In the genomic region with DNA sequence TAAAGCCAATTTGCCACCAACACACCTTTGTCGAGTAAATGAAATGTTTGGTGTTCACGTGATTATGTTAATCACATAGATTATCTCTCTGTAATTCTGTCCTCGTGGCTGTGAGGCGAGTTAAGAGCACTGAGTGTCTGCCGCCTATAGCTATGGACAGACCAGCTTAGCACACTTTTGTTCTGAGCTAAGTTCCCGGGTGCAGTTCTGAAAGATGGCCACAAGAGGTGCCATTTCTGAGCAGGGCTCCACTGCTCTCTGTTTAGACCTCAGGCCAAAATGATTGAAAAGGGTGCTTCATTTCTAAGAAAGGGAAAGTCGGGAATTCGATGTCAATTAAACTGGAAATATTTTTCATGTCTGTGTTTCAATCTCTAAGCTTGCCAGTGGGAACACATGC, we compare ENCODE assay signal across 8 mouse cellular contexts.
DNase-seq lines count a peak whose midpoint lies in the region; ATAC-seq and TF ChIP-seq lines count a peak whose summit lies in the region.

No protein-coding gene starts in this region.

- H3K4me2 ChIP-seq in forebrain, embryonic 15.5 days (replicated peaks), result no peak overlapping the region

- intact Hi-C loops in left cerebral cortex, adult 2 months (cut with DNase I), result loop anchor here (10.0 kb wide), 2 partner anchors 543 to 1833 kb away; no protein-coding TSS in a partner anchor

- peak; percentile 10 to 55 for DNase-seq in adrenal gland, adult (ENCODE audit: inconsistent age in 2 of 2, low spot score in 1 of 2)
- no peak for DNase-seq in adrenal gland, postnatal 4 days (ENCODE audit: low spot score in 2 of 2)
- no peak for DNase-seq in left cerebral cortex, adult 2 months (ENCODE audit: extremely low spot score in 1 of 2, low spot score in 2 of 2)
- DNase-seq in left cerebral cortex, adult 8-10 months (ENCODE audit: low spot score in 2 of 2), result no peak
- peak; percentile 24 to 34 for DNase-seq in adrenal gland, postnatal 36 days
- peak; percentile 65 for DNase-seq in retina, postnatal 1 day
- no peak for DNase-seq in spleen, postnatal 36 days (ENCODE audit: low spot score in 2 of 2)

- H3K9ac ChIP-seq in forebrain, embryonic 15.5 days (replicated peaks), result no peak overlapping the region

- 16% methylated on average over 8 of the region's 8 CpGs for WGBS in forebrain, embryonic 15.5 days

- no peaks in the 10 kb centered on the region for H3K9me3 ChIP-seq in forebrain, embryonic 15.5 days

- ATAC-seq in forebrain, embryonic 15.5 days (replicated peaks), result peak; percentile 35; the same call in 1 of the 2 replicates

- no peaks in the 10 kb centered on the region for H3K27me3 ChIP-seq in forebrain, embryonic 15.5 days

- H3K4me3 ChIP-seq in left cerebral cortex, adult 2 months, result no peak overlapping the region
- no peak overlapping the region for H3K4me3 ChIP-seq in forebrain, embryonic 15.5 days

- H3K4me1 ChIP-seq in forebrain, embryonic 15.5 days, result peaks cover 4% of the 10 kb centered on the region; the same call in 1 of the 2 replicates

- H3K27ac ChIP-seq in left cerebral cortex, adult 2 months, result no peak overlapping the region
- H3K27ac ChIP-seq in forebrain, embryonic 15.5 days (replicated peaks), result no peak overlapping the region

- peak; percentile 83 for TF ChIP-seq CTCF in left cerebral cortex, adult 2 months (IDR thresholded peaks at IDR 0.05)

- no peaks in the 10 kb centered on the region for H3K36me3 ChIP-seq in forebrain, embryonic 15.5 days

Comparison
In these comparisons a context has a peak if more than half of its experiments do, and no peak if none do; other contexts are left out.
1. DNase-seq: peak in adrenal gland, adult (2 of 2), adrenal gland, postnatal 36 days (2 of 2) and retina, postnatal 1 day (single experiment); none in adrenal gland, postnatal 4 days (0 of 2), left cerebral cortex, adult 2 months (0 of 2), left cerebral cortex, adult 8-10 months (0 of 2) and spleen, postnatal 36 days (0 of 2).